Mouse (Mus musculus) kidney, adult 11 months (tissue): Measurements from ENCODE around the gene Mtmr10.
A peak's percentile ranks its signal among the peaks of the same experiment; 100 is the strongest.

Source experiments
- DNase-seq: peaks from one replicate; pipeline ENCODE4 v3.0.0; 2022

Gene Mtmr10

DNA sequence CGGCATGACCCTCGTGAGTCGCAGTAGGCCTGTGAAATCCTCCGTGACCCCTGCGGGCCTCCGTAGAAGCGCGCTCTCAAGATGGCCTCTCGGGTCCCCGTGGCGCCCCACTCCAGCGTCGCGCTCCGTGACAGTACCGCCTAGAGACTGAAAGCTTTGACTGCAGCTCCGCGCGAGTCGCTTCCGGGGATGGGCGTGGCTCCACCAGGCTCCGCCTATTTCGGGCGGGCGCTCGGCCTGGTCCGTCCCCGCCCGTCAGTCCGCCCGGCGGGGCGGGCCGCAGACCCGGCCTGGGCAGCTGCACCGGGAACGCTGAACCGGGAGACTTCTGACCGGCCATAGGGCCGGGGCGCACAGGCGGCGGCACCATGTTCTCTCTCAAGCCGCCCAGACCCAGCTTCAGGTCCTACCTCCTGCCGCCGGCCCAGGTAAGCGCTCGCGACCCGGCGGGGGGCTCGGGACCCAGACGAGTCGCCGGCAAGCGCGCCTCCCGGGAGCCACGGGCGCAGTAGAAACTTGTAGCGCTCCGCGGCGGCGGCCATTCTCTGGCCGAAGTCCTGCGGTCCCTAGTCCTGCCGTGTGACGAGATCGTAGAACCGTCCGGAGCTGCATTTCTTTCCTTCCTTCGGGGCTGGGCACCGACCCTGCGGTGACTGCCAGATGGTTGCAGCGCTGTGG lies at the start of gene Mtmr10:
Gene Mtmr10, plus strand, starts transcription at position 240 of the 678 bp plus-strand sequence.
- peak; percentile 98 for DNase-seq

DNA sequence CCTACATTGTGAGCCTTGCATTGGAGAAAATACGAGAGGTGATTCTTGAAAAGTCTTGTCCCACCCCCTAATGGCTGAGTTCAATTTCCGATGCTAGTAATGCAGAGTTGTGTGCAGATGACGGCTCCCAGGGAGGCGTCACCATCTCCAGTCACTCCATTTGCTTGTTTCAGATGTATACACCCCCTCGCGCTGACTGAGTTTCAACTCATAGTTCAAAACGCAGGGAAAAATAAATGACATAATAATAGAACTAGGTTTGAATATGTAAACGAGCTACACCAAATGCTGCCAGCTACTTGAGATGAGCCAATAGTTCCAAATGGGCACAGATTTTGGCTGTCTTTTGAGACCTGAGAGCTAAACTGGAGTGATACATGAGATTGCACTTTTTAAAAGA lies 49.7 kb upstream of the Mtmr10 start:
- DNase-seq, result no peak

DNA sequence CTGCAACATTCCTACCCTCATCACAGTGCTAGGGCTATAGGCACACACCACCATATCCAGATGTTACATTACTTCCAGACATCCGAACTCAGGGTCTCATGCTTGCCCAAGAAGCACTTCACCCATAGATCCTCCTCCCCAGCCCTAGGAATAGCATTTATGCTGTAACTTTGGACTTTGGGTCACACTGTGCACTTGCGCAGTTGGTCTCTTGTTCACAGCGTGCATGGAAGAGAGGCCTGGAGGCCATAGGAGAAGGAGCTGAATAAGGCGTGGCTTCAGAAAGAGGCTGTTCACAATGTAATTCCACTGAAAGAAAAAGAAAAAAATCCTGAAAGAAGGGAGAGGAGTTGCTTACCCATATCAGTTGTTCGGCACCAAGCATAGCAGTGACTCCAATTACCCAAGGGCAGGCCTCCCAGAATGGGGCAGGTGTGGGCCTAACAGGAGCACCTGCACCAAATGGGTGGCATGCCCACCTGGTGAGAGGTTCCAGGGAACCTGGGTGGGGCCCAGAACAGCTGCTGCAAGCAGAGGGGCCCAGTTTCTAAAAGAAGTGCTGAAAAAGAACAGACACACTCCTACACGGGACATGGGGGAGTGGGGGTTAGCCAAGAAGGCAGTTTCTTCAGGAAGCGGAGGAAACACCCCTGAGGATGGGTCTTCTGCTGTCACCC lies 48.9 kb upstream of the Mtmr10 start:
- no peak for DNase-seq

DNA sequence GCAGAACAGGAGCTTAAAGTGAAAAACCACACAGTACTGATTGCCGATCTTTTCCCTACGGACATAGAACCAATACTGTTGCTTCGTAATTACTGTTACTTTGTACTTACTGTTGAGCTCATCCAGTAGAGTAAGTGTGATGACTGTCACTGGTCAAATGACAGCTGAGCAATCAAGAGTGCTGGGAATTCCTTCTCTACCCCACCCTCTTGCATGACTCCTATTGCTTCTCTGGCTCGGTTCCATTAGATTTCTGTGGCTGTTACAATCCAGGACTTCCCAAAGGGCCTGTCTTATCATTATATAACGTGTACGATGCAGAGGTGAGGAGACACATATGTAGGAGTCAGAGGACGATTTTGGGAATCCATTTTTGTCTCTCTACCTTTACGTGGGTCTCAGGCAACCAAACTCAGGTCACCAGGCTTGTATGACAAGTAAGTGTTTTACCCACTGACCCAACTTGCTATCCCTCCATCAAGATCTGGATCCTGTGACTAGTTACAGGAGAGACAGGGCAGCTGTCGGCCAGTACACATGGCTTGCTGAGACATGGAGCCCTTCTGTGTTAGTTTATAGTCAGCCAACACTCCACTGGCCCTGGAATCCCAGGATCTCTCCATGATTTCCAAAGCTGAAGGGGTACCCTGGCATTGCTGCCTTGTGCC lies 48.2 kb upstream of the Mtmr10 start:
- no peak for DNase-seq

DNA sequence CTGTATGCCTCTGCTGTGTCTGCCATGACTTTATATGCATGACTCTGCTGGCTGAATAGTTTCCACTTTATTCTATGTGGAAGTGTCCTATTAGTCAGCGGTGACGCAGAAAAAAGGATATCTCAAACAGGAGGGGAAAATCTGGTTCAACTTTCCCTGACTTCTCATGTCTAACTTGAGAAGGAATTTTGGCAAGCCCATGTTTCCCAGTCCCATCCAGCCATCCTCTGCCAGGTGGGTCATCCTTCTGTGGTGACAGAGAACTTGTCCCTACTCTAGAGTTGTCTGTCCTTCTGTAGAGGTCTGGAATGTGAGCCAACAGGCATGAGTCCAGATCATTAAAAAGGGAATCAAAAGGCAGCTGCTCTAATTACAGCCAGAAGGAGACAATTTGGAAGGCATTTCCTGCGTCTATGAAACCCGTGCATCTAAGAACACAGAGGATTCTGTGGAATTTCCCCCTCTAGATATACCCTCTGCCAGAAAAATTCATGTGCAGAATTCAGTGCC lies 47.6 kb upstream of the Mtmr10 start:
- no peak for DNase-seq

DNA sequence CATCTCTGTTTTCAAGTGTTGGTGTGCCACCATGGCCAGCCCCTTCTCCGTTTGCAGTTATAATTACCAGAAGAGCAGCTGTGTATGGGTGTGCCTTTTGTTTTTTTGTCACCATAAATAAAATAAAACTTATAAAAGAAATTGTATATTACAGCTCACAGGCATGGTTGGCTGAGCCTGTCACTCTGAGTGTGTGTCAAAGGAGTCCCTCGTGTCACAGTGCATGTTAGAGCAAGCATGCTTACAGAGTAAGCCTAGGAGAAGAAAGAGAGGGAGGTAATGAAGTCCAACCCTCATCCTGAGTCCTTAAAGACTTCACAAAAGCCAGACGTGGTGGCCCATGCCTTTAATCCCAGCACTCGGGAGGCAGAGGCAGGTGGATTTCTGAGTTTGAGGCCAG lies 45.0 kb upstream of the Mtmr10 start:
- DNase-seq, result no peak

DNA sequence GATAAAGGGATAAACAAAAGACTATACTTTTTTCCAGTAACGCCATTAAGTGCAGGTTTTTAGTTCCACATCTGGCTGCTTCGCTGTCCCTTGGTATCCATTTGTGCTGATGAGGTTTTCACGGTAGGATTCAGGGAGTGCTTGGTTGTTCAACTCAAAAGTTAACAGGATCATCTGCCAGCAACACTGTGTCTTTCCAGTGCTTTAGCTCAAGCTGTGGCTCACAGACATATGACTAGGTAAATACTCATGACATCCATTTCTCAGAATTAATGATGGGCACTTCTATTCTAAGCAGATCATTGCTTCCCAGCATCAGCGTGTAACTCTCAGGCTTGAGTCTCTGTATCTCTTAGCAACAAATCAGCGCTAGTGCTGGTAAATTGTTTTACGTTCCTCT lies 43.1 kb upstream of the Mtmr10 start:
- no peak for DNase-seq

DNA sequence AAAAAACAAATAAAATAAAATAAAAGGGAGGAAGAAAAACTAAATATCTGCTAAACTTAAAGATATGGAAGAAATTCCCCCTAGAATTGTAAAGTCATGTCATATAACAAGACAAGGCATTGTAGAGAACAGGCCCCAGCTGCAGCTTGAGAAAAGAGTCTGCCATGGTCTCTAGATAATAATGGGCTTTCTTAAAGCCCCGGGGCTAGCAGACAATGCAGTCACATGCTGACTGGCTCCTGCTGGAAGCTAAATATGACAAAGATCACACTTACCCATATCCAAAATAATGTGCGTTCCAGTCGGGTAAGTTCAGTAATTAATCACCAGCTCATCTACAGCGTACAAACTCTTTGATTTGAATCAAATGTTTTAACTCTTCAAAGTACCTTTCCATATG lies 40.7 kb upstream of the Mtmr10 start:
- no peak for DNase-seq

DNA sequence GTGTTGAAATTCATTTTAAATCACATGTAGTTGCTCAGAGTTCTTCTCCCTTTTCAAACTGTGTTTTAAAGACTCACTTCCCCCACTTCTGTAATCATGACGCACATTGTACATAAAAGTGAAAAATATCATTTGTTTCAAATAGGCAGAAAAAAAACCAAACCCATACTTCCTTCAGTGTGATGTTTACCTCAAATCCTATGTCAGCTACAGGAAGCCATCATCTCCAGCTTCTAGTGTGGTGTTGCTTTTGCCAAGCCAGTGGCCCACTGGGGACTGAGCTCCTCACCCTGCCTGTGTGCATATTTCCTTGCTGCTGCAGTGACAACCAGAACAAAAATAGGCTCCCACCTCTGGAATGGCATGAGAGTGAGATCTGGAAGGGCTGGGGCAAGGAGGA lies 39.1 kb upstream of the Mtmr10 start:
- no peak for DNase-seq

DNA sequence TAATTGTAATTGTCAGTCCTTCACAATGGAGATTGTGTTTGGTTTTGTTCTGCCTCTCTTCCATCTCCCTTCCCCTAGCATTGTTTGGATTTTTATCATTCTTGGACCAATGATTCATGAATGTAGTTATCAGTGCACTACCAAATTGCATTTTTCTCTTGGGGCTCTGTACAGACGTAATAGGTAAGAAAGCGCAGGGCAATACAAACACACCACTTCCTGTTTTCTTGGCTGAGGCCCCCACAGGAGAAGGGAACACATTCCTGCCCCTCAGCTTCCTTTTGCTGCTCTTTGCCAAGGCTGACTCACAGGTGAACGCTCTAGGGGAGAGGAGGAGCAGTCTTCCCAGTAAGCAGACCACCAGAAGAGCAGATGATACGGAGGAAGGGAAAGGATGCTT lies 37.7 kb upstream of the Mtmr10 start:
- DNase-seq, result no peak

DNA sequence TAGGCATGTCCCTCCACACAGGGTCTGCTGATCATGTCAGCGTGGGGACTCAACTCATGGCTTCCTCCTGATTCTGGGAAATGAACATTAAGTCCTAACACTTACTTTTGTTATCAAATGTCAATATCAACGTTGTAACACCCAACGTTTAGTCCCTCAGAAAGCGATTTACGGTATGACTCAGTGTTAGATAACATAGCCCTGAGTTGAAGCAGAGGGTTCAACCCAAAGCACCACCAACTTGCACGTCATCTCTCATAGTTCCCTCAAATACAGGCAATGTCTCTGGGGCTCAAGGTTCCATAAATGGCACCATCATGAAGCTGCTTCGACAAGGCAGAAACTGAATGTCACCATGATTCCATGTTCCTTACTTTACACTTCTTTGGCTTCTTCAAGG lies 37.0 kb upstream of the Mtmr10 start:
- DNase-seq, result no peak

DNA sequence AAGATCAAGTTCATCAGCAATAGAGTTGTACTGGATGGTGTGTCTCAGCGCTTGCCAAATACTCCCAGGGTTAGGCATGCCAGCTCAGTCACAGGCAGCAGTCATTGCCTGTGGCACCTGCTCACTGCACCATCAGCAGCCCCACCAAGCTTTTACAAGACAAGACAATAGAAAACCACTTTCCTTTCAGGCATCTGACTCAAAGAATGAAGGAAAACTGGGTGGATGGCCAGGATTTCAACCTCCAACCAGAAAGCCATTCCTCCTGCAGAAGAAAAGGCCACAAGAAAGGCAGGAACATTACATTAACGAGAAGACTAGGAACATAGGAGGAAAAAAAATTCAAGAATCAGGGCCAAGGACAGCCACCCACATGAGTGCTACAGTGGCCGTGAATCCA lies 33.7 kb upstream of the Mtmr10 start:
- no peak for DNase-seq

DNA sequence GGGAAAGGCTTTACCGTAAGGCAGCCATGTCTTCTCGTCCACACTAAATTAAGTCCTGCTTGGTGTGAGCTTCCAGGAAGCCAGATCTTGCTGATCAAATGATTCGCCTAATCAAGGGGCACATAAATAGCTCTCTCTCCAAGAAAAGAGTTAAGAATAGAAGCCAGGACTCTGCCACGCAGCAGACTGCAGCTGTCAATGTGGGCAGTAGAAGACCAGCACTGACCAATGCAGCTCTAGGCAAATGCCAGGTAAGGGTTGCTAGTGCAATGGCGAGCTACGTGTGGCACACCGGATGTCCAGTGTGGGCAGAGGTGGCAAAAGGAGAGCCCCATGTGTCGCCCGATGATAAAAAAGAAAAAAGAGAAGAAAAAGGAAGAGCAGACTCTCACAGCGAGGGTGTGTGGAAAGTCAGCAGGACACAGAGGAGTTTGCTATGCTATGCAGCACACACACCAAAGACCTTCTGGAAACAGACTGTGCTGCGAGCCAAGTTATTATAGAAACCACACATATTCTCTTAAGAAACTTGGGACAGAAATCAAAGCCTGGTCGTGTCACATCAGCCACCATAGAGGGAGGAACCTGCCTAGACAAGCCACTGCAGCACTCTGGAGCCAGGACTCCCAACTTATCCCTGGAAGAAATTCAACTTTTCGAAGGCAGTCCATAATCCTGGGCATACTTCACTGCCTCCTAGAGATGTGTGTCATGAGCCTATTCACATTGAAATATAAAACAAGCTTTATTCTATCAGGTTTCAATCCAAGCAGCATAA lies 21.8 kb upstream of the Mtmr10 start:
- no peak for DNase-seq

DNA sequence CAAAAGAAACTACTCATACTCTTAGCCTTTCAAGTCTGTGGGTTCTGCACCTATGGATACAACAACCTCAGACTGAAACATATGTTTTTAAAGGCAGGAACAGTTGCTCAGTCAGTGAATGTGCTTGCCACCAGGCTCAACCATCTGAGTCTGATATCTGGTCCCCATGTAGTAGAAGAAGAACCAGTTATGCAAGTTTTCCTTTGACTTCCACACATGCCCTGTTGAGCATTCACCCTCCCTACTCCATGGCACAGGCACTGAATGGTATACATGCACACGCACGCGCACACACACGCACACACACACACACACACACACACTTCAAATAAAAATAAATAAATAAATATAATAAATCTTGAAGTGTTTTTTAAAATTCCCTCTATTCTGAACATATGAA lies 20.9 kb upstream of the Mtmr10 start:
- DNase-seq, result no peak

DNA sequence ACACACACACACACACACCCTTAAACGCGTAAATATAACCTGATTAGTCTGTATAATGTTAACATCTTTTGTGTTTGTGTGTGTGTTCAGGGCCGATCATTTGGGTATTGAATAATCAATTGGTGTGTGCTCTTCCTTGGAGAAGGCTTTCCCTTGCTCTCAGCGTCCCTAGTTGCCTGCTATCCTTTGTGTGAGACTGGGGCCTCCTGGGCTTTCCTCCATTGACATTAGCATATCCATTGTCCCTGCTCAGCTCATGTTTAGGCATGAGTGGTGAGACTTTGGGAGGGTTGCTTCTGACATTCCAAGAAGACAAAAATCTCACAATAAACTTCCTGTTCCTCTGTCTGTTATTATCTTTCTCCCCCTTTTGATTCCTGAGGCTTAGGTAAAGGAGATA lies 15.5 kb upstream of the Mtmr10 start:
- no peak for DNase-seq

DNA sequence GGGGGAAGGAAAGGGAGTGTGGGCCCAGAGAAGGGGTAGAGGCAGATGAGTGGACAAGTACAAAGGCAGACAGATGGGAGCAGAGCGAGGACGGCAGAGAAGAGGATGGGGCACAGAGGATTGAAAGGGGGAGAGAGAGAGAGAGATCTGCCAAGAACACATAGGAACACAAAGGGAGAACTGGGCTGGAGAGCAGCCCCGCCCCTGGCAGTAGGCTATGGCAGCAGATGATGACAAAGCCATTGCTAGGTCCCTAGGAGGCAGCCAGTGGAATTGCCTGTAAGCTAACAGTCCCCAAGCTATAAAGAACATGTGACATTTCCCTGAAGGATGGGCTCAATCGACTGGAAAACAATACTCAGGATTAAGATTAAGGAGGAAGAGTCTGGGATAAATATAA lies 11.9 kb upstream of the Mtmr10 start:
- no peak for DNase-seq

DNA sequence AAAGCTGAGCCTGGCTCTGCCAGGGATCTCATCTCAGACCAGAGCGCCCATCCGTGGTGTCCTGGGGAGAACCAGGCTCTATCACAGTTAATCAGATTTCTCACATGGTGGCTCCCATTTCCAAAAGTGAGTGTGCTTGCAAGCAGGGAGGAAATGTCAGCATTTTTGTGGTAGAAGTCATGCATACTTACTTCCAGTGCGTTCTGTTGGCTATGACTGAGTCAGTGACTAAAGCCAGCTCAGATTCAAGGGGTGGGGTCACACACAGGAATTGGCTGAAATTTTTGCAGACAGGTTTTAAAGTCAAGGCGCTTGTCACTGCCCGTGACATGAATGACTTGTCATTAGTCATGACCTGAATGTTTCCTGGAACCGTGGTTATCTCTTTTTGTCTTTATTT lies 10.5 kb upstream of the Mtmr10 start:
- DNase-seq, result no peak

DNA sequence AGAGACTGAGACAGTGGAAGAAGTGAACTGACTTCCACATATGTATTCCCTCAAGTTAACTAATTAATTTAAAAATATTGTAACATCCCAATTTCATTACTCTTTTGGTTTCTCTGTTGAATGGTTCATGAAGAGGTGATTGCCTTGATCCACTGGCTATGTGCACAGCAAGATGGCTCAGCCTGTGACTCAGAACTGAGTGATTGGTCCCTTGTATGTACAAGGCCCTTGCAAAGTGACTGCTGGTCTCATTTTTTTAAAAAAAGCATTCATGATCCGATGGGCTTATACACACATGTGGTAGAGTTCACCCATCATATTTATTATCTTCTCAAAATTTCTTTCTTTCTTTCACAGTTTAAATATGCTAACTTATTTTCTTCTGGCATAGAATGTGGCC lies 8.9 kb upstream of the Mtmr10 start:
- DNase-seq, result no peak

DNA sequence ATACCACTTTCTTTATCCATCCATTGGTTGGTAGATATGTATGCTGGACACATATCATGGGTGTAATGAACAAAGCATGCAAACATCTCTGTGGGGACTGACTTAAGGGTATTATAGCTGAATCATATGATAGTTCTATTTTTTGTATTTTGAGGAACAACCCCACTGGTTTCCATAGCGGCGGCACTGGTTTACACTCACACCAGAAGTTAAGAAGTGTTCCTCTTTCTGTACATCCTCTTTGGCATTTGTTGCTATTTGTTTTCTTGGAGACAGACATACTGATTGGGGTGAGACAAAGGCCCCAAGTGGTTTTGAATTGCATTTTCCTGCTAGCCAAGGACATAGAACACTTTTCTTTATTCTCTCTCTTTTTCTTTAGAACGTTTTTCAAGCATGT lies 7.9 kb upstream of the Mtmr10 start:
- DNase-seq, result no peak

DNA sequence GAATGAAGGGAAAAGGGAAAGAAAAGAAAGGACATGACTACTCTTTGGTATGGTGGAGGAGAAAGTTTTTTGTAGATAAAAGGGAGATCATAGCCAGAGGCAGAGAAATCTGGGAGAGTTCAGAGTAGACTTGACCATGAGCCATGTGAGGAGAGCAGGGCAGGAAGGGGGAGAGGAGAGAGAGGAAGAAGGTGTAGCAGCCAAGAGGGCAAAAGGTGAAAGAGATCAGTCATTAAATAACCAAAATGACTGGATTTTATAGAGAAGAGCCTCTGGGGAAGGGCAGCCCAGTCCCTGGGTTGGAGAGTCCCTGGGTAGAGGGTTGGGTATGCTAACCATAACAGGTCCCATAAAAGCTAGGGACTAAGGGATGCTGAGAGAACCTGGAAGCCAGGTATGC lies 887 bp upstream of the Mtmr10 start:
- DNase-seq, result peak; percentile 21

DNA sequence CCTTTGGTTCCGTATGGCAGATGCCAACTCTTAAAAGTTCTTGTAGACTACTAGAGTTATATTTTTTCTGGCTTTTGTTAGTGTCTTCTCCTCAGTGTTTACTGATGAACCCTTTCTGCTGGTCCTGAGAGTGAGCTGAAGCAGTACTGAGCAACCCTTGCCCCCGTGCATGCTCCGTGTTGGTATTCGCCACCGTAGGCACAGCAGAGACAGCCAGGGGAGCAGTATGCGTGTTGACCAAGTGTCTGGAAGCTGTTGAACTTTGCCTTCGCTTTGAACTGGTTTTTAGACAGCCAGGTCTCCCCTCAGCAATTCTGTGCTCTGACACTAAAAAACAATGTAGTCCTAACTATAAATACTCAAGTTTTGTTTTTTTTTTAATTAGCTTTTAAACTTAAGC lies 2.0 kb downstream of the Mtmr10 start:
- peak; percentile 79 for DNase-seq

DNA sequence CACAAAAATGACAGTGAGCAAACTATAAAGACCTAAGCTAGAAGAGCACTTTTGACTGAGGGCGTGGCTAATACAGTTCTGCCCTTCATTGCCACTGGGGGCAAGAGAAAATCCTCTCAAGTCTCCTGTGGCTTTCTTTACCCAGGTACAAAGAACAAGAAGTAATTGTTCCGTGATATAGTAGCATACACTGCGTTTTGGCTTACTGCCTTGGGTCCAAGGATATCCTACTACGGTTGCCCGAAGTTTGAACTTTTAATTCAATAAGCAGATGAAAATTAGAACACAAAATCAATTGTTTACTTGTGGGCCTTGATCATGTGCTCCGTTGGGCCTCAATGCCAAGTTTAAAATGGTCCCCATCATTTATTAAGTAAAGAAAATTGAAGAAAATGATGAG lies 3.0 kb downstream of the Mtmr10 start:
- no peak for DNase-seq

DNA sequence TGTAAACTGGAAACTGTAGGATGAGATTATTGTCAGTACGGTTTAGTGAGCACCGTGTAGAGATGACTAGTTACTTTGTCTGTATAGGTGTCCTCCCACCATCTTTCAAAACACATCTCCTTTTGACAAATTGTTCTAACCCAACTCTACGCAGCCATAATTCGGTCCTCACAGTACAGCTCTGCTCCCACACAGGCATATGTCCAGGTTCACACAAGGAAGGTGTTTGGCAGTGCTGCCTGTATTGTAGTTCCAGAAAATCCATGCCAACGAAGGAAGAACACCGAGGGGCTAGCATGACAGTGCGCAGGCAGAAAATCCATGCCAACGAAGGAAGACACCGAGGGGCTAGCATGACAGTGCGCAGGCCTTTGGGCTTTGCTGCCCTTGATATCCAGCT lies 4.3 kb downstream of the Mtmr10 start:
- DNase-seq, result no peak
